Mouse (Mus musculus): ENCODE measurements around the gene Pten.

DNA sequence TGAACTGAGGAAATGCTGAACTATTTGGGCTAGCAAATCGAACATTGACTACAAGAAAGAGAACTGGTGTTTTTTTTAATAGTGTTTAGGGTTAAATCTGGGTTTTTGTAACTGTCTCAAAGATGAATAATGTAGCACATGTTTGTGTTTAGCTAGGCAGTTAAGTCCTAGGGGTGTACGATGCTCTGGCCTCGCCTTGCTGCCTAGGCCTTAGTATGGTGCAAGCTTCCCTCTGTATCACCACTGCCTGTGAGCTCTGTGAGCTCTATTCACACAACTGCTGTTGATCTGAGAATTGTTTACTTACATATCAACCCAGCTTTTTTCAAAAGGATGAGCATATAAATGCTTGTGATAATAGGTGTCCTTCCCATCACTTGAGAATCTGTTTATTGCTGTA lies 51.8 kb downstream of the Pten start:
- TF ChIP-seq CTCF (conservative IDR thresholded peaks at IDR 0.05; ENCODE audit: low read length) (no peak), POU5F1 (IDR thresholded peaks at IDR 0.05; ENCODE audit: borderline replicate concordance, low read length) (no peak), NANOG (IDR thresholded peaks at IDR 0.05; ENCODE audit: borderline replicate concordance, low read length) (no peak)

Measured in E14TG2a.4 (cell line).